Mouse (Mus musculus): ENCODE measurements at regions not wholly inside any gene's neighbourhood (a gene's known extent, or its start where the extent isn't known, plus 50 kb on each side); places are given as distances from the start of the nearest gene placed in this dataset.

GRCm38 (mm10) chr4:54074226-54074625 is 248.4 kb downstream of the Tmem38b start:
- H3K79me2 ChIP-seq (ENCODE audit: control insufficient read depth, insufficient read depth) = no peaks in the 10 kb centered on the region
- no peak overlapping the region for H3ac ChIP-seq (ENCODE audit: control insufficient read depth, insufficient read length, low read depth)
- H3K4me3 ChIP-seq (ENCODE audit: insufficient read depth, poor library complexity, severe bottlenecking) = no peak overlapping the region
- H3K79me3 ChIP-seq (ENCODE audit: low read depth) = no peaks in the 10 kb centered on the region
- no peaks in the 10 kb centered on the region for H3K36me3 ChIP-seq (ENCODE audit: control insufficient read depth, insufficient read depth)
- TF ChIP-seq FOSL1 (IDR thresholded peaks at IDR 0.05; ENCODE audit: insufficient read depth, low read length, poor library complexity, severe bottlenecking) (no peak), MYOG (IDR thresholded peaks at IDR 0.05; ENCODE audit: control insufficient read depth, extremely low read depth, insufficient read length) (no peak), MYOD1 (IDR thresholded peaks at IDR 0.05; ENCODE audit: control insufficient read depth, insufficient read length, low read depth) (no peak), CEBPB (IDR thresholded peaks at IDR 0.05; ENCODE audit: low read depth) (no peak)
- H3K27me3 ChIP-seq (ENCODE audit: control insufficient read depth, insufficient read depth, insufficient read length) = no peaks in the 10 kb centered on the region

- H3ac ChIP-seq (ENCODE audit: control insufficient read depth, insufficient read length, low read depth) = no peak overlapping the region
- no peaks in the 10 kb centered on the region for H3K36me3 ChIP-seq (ENCODE audit: control insufficient read depth, insufficient read depth)
- no peaks in the 10 kb centered on the region for H3K79me3 ChIP-seq (ENCODE audit: low read depth)
- TF ChIP-seq MYOD1 (IDR thresholded peaks at IDR 0.05; ENCODE audit: control insufficient read depth, insufficient read length, low read depth) = no peak
- no peak for TF ChIP-seq CTCF (IDR thresholded peaks at IDR 0.05; ENCODE audit: control insufficient read depth, insufficient read depth, insufficient read length)
- TF ChIP-seq MAX (IDR thresholded peaks at IDR 0.05) = no peak
- TF ChIP-seq FOSL1 (IDR thresholded peaks at IDR 0.05; ENCODE audit: insufficient read depth, low read length, poor library complexity, severe bottlenecking) = no peak
- no peak for TF ChIP-seq USF1 (IDR thresholded peaks at IDR 0.05; ENCODE audit: low read depth)
- no peak for TF ChIP-seq CEBPB (IDR thresholded peaks at IDR 0.05; ENCODE audit: low read depth)
- TF ChIP-seq MYOG (IDR thresholded peaks at IDR 0.05; ENCODE audit: control insufficient read depth, extremely low read depth, insufficient read length) = no peak
- H3K27me3 ChIP-seq (ENCODE audit: control insufficient read depth, insufficient read depth, insufficient read length) = no peaks in the 10 kb centered on the region
- H3K4me3 ChIP-seq (ENCODE audit: insufficient read depth, poor library complexity, severe bottlenecking) = no peak overlapping the region
- H3K79me2 ChIP-seq (ENCODE audit: control insufficient read depth, insufficient read depth) = no peaks in the 10 kb centered on the region
Measured at GRCm38 (mm10) chr4:54080526-54080925, 254.7 kb downstream of the Tmem38b start.

- no peaks in the 10 kb centered on the region for H3K79me3 ChIP-seq (ENCODE audit: low read depth)
- no peak for TF ChIP-seq MYOG (IDR thresholded peaks at IDR 0.05; ENCODE audit: control insufficient read depth, extremely low read depth, insufficient read length)
- TF ChIP-seq MYOD1 (IDR thresholded peaks at IDR 0.05; ENCODE audit: control insufficient read depth, insufficient read length, low read depth) = no peak
- no peak for TF ChIP-seq CTCF (IDR thresholded peaks at IDR 0.05; ENCODE audit: control insufficient read depth, insufficient read depth, insufficient read length)
- TF ChIP-seq CEBPB (IDR thresholded peaks at IDR 0.05; ENCODE audit: low read depth) = no peak
- no peak for TF ChIP-seq USF1 (IDR thresholded peaks at IDR 0.05; ENCODE audit: low read depth)
- no peak for TF ChIP-seq FOSL1 (IDR thresholded peaks at IDR 0.05; ENCODE audit: insufficient read depth, low read length, poor library complexity, severe bottlenecking)
- TF ChIP-seq MAX (IDR thresholded peaks at IDR 0.05) = no peak
- no peak overlapping the region for H3ac ChIP-seq (ENCODE audit: control insufficient read depth, insufficient read length, low read depth)
- no peak overlapping the region for H3K4me3 ChIP-seq (ENCODE audit: insufficient read depth, poor library complexity, severe bottlenecking)
- H3K36me3 ChIP-seq (ENCODE audit: control insufficient read depth, insufficient read depth) = no peaks in the 10 kb centered on the region
- no peaks in the 10 kb centered on the region for H3K27me3 ChIP-seq (ENCODE audit: control insufficient read depth, insufficient read depth, insufficient read length)
- H3K79me2 ChIP-seq (ENCODE audit: control insufficient read depth, insufficient read depth) = no peaks in the 10 kb centered on the region
Measured at GRCm38 (mm10) chr4:54081411-54081810, 255.6 kb downstream of the Tmem38b start.

DNA sequence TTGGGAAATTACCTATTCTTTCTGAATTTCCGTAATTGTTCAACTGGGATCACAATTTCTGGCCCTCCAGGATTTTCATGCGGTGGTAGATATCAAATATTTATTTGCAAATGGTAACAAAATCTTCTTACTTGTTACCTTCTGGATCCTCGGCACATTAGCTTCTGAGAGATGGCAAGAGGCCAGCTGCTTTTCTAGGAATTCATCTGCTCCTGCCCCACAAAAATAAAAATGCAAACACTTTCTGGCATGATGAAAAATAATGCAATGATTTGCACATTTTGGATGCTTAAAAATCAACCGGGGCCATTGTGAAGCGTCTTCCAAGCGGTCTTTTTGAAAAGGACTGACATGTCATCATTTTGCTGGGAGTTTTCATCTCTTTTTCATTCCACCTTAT is 258.9 kb downstream of the Tmem38b start:
- Histone ChIP-seq H3K4me3 (ENCODE audit: insufficient read depth, poor library complexity, severe bottlenecking) (no peak overlapping the region), H3K27me3 (ENCODE audit: control insufficient read depth, insufficient read depth, insufficient read length) (no peaks in the 10 kb centered on the region), H3K79me3 (ENCODE audit: low read depth) (no peaks in the 10 kb centered on the region), H3K36me3 (ENCODE audit: control insufficient read depth, insufficient read depth) (no peaks in the 10 kb centered on the region), H3K79me2 (ENCODE audit: control insufficient read depth, insufficient read depth) (no peaks in the 10 kb centered on the region), H3ac (ENCODE audit: control insufficient read depth, insufficient read length, low read depth) (no peak overlapping the region)
- TF ChIP-seq MYOG (IDR thresholded peaks at IDR 0.05; ENCODE audit: control insufficient read depth, extremely low read depth, insufficient read length) (no peak), MAX (IDR thresholded peaks at IDR 0.05) (no peak), CTCF (IDR thresholded peaks at IDR 0.05; ENCODE audit: control insufficient read depth, insufficient read depth, insufficient read length) (no peak), USF1 (IDR thresholded peaks at IDR 0.05; ENCODE audit: low read depth) (no peak)

DNA sequence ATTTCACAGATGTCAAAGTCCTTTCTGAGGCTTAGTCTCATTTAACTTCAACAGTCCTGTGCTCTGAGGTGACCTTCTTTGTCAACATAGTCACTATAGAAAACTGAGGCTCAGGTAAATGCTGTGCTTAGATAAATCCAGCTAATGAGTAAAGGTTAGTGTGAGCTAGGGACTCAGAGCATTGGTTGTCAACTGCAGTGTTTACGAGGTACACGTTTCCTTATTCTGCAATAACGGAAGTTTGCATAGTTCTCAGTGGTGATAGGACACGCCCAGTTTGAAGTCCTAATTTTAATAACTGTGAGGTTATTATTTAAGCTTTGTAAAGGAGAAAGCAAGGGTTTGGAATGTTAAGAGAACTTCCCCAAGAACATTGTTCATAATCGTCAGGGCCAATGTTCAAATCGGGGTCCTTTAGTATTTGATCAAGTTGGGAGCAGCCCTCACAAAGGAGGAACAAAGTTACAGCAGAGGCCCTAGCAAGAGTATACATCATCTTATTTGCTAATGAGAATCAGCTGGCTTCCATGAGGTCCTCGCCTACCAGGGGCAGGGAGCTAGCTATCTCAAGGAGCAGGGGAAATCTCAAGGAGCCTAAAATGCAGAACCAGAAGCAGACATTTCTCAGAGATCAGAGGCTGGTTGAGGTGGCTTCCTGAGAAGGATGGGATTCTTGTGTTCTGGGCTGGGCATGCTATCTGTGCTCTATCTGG is 268.6 kb downstream of the Tmem38b start:
- Histone ChIP-seq H3K79me2 (ENCODE audit: control insufficient read depth, insufficient read depth) (no peaks in the 10 kb centered on the region), H3K79me3 (ENCODE audit: low read depth) (no peaks in the 10 kb centered on the region), H3K27me3 (ENCODE audit: control insufficient read depth, insufficient read depth, insufficient read length) (no peaks in the 10 kb centered on the region), H3K4me3 (ENCODE audit: insufficient read depth, poor library complexity, severe bottlenecking) (no peak overlapping the region), H3ac (ENCODE audit: control insufficient read depth, insufficient read length, low read depth) (no peak overlapping the region), H3K36me3 (ENCODE audit: control insufficient read depth, insufficient read depth) (no peaks in the 10 kb centered on the region)
- TF ChIP-seq MAX (IDR thresholded peaks at IDR 0.05) (no peak), CEBPB (IDR thresholded peaks at IDR 0.05; ENCODE audit: low read depth) (no peak), MYOD1 (IDR thresholded peaks at IDR 0.05; ENCODE audit: control insufficient read depth, insufficient read length, low read depth) (no peak), MYOG (IDR thresholded peaks at IDR 0.05; ENCODE audit: control insufficient read depth, extremely low read depth, insufficient read length) (no peak), USF1 (IDR thresholded peaks at IDR 0.05; ENCODE audit: low read depth) (no peak), CTCF (IDR thresholded peaks at IDR 0.05; ENCODE audit: control insufficient read depth, insufficient read depth, insufficient read length) (no peak), FOSL1 (IDR thresholded peaks at IDR 0.05; ENCODE audit: insufficient read depth, low read length, poor library complexity, severe bottlenecking) (no peak)
